Mouse (Mus musculus): ENCODE data around the gene Prl8a2. TPM values are rescaled to one million over a fixed set of nuclear protein-coding genes. Genes with fewer than 3 reads are reported as not detected.

Prl8a2 gene
- total RNA-seq (2021) = not detected

DNA sequence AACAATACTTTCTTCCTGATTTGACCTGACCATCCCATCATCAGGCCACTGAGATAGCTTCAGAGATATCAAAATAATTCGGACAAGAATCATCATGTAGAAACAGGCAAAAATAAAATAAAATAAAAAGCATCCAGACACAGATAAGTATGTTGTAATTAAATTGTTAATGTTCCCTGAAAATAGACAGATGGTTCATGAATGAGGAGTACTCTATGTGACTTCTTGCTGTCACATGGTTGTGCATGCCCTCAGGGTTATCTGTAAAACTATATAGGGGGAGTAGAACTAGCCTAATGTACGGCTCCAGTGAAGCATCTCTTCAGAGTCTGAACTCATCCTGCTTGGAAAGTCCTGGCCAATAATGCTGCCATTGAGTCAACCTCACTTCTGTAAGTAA, at the start of gene Prl8a2:
Gene Prl8a2 (plus strand): TSS at position 301 of the 400 bp plus-strand sequence.
- no peak for DNase-seq
- intact Hi-C loops (cut with DNase I) = loop anchor here (10.0 kb wide), 1 partner anchor 1349 kb away; no protein-coding TSS in a partner anchor

DNA sequence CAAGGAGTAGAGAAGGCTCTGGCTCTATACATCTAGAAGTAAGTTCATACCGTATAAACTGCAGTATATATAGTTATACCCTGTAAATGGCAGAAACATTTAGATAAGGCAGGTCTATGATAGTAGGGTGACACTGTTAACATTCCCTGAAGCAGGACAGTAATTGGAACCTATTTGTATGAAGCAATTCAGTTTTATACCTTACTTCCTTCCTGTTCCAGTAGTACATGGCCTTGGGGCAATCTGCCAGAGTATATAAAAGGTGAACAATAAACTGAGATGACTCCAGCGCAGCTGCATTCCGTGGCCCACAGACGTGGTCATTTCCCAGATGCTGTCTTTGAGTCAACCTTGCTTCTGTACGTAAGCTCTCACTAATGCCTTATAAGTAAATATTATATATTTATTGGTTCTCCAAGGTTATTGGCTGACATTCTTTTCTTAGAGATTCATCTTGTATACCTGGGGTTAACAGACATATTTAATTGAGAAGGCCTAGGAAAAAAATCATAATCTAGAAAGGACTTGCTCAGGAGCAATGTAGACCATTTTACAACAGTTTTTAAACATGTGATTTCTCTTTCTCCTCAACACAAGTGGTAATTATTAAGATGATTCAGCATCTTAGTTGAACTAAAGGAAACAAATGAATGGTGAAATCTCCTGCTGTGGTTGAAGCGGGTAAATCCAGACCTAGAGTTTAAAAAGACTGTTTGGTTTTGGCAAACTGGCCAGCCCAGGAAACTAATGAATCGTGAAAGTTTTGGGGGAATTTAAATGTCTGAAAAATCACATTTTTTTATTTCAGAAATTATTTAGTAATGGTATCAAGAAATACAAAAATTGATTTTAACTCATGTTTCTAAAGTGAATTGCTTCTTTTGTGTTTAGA, 32.9 kb upstream of the Prl8a2 start, which contains the start of gene Prl6a1:
Gene Prl6a1 (plus strand): TSS at position 294 of the 892 bp plus-strand sequence.
- intact Hi-C loops (cut with DNase I) = no loop called here
- no peak for DNase-seq

GRCm38 (mm10) chr13:27334989-27335388, 10.5 kb upstream of the Prl8a2 start:
- no peak for DNase-seq
- intact Hi-C loops (cut with DNase I) = no loop called here

DNA sequence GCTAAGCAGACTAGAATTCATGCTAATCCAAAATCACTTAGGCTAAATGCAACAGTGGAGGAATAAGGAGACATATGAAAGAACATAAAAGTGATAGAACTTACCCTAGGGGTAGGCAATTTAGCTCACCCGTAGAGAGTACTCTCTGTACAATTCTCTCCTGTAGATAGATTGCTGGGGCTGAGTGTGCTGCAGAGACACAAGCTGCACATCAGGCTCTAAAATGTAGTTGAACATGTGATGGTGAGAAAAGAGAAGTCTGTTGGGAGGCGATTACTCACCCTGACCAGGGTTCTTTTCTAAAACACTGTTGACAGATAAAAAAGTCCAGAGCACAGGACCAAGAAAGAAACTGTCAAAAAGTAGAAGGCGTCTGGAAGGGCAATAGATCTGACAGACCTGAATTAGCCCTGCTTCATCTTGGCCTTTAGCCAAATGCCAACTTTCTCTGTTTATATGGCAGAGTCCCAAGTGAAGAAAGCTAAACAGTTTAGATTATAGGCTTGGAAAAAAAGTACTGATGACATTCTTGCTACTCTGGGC, 2.7 kb upstream of the Prl8a2 start:
- intact Hi-C loops (cut with DNase I) = loop anchor here (10.0 kb wide), 1 partner anchor 1352 kb away; no protein-coding TSS in a partner anchor
- DNase-seq = no peak

- no peak for DNase-seq
- intact Hi-C loops (cut with DNase I) = no loop called here
Measured at GRCm38 (mm10) chr13:27390746-27391145, 45.3 kb downstream of the Prl8a2 start, which contains the start of gene Prl2b1. Gene Prl2b1 (minus strand): TSS chr13:27390846.

DNA sequence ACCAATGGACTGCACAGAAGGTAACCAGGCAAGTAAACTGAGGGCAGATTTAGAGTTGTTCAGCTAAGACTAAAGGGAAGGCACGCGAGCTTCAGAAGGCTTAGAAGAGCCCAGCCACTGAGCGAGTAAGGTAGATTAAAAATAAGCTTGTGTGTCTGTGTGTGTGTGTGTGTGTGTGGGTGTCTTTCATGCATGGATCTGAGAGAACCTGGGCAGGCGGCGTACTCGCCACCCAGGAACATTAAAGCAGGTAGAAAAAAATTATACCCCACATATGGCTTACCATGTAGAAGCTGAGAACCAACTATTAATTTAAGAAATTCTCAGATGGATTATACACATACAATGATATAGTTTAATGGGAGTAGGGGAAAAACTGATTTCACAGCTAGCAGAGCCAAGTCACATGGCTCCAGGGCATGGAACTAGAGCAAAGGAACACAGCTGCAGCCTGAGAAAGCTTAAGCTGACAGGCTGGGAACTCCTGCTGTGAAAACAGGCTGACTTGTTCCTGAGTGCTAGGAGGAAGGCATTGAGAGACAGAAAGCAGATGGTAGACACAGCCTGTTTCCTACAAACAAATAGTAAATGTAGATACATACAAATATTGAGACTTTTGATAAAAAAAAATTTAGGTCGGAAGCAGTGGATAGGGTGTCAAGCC, 53.7 kb downstream of the Prl8a2 start:
- intact Hi-C loops (cut with DNase I) = no loop called here
- DNase-seq = no peak

Other genes with a start within 250 kb of the Prl8a2 start
- not detected for gene Prl3d2, start 224.0 kb upstream of the Prl8a2 start, total RNA-seq (2021)
- gene Prl3d3, start 188.9 kb upstream of the Prl8a2 start, total RNA-seq (2021) = not detected
- not detected for gene Prl3c1, start 149.0 kb upstream of the Prl8a2 start, total RNA-seq (2021)
- not detected for gene Prl3b1, start 103.8 kb upstream of the Prl8a2 start, total RNA-seq (2021)
- gene Prl3a1, start 86.2 kb upstream of the Prl8a2 start, total RNA-seq (2021) = not detected
- not detected for gene Prl6a1, start 33.0 kb upstream of the Prl8a2 start, total RNA-seq (2021)
- gene Prl2b1, start 45.2 kb downstream of the Prl8a2 start, total RNA-seq (2021) = not detected
- gene Prl8a6, start 93.0 kb downstream of the Prl8a2 start, total RNA-seq (2021) = not detected
- gene Prl8a8, start 167.5 kb downstream of the Prl8a2 start, total RNA-seq (2021) = not detected
- not detected for gene Prl8a9, start 218.9 kb downstream of the Prl8a2 start, total RNA-seq (2021)
- gene Prl8a1, start 236.5 kb downstream of the Prl8a2 start, total RNA-seq (2021) = not detected